Mouse (Mus musculus) ovary, postnatal 36 days (tissue): Measurements from ENCODE around the gene Adamtsl3.
A peak's percentile ranks its signal among the peaks of the same experiment; 100 is the strongest.
"Not testable (repeated sequence)": the region's sequence is repeated elsewhere in the genome, so short reads cannot be mapped to it uniquely, and the experiment has no call there.

ENCODE experiments used
- DNase-seq: peaks from one replicate; pipeline ENCODE4 v3.0.0; 2022; ENCODE audit warnings: low spot score, mixed read lengths

Gene Adamtsl3

GRCm38 (mm10) chr7:82361127-82361526 is 25.6 kb downstream of the Adamtsl3 start:
- no peak for DNase-seq

- no peak for DNase-seq
These were observed 29.1 kb downstream of the Adamtsl3 start for GRCm38 (mm10) chr7:82364567-82364966.

- no peak for DNase-seq
These were observed 30.6 kb downstream of the Adamtsl3 start for GRCm38 (mm10) chr7:82366056-82366455.

GRCm38 (mm10) chr7:82366471-82366870 is 31.0 kb downstream of the Adamtsl3 start:
- no peak for DNase-seq

- no peak for DNase-seq
These were observed 32.6 kb downstream of the Adamtsl3 start for GRCm38 (mm10) chr7:82368047-82368446.

- no peak for DNase-seq
These were observed 34.6 kb downstream of the Adamtsl3 start for GRCm38 (mm10) chr7:82370132-82370531.

- peak; percentile 13 for DNase-seq
These were observed 35.9 kb downstream of the Adamtsl3 start for GRCm38 (mm10) chr7:82371411-82371810.

- DNase-seq: no peak
These were observed 42.8 kb downstream of the Adamtsl3 start for GRCm38 (mm10) chr7:82378311-82378710.

- no peak for DNase-seq
These were observed 44.3 kb downstream of the Adamtsl3 start for GRCm38 (mm10) chr7:82379765-82380164.

GRCm38 (mm10) chr7:82382843-82383535 is 47.5 kb downstream of the Adamtsl3 start:
- no peak for DNase-seq

- DNase-seq: no peak
These were observed 48.0 kb downstream of the Adamtsl3 start for GRCm38 (mm10) chr7:82383536-82383848.

- no peak for DNase-seq
These were observed 51.6 kb downstream of the Adamtsl3 start for GRCm38 (mm10) chr7:82387121-82387520.

GRCm38 (mm10) chr7:82394435-82395186 is 59.1 kb downstream of the Adamtsl3 start:
- DNase-seq: no peak

- no peak for DNase-seq
These were observed 59.7 kb downstream of the Adamtsl3 start for GRCm38 (mm10) chr7:82395239-82395638.

- no peak for DNase-seq
These were observed 60.4 kb downstream of the Adamtsl3 start for GRCm38 (mm10) chr7:82395751-82396512.

GRCm38 (mm10) chr7:82396869-82397268 is 61.4 kb downstream of the Adamtsl3 start:
- no peak for DNase-seq

GRCm38 (mm10) chr7:82397632-82398031 is 62.1 kb downstream of the Adamtsl3 start:
- DNase-seq: no peak

GRCm38 (mm10) chr7:82405466-82406045 is 70.1 kb downstream of the Adamtsl3 start:
- DNase-seq: no peak

GRCm38 (mm10) chr7:82410966-82411365 is 75.5 kb downstream of the Adamtsl3 start:
- DNase-seq: no peak

GRCm38 (mm10) chr7:82416653-82417052 is 81.2 kb downstream of the Adamtsl3 start:
- DNase-seq: no peak

GRCm38 (mm10) chr7:82417053-82417452 is 81.6 kb downstream of the Adamtsl3 start:
- DNase-seq: no peak

GRCm38 (mm10) chr7:82420329-82421052 is 85.0 kb downstream of the Adamtsl3 start:
- DNase-seq: not testable (repeated sequence)
